Mouse (Mus musculus): ENCODE results near the gene Tuba3b. TPM values are rescaled to one million over a fixed set of nuclear protein-coding genes. Genes with fewer than 3 reads are reported as not detected.

The Tuba3b gene
- polyA plus RNA-seq (2015; fragmentation: Nextera tagmentation; extraction: Ambion mirVana), result 0.06 TPM in 1 of 2 replicates, not detected in the other

DNA sequence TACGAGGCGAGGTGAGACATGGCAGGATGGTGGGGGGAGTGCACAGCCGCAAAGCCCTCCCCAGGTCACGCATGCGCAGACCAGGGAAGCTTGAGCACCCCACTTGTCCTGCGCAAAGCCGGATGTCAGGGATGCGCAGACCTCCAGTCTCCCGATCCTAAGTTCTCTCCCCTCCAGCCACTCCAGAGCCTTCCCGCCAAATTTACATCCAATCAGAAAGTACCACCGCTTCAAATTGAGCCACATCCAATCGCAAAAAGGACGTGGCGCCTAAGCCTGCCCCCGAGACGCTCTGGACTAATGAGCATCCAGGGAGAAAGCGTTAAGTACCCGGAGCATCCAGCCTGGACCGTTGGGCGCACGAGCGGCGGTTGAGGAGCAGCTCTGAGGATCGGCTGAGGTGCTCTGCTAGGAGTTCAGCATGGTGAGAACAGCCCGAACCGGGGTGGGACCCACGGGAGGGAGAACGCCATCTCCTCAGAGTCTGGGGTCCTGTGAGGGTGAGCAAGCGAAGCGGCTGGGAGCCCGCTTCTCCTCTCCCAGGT is at the start of gene Tuba3b:
Tuba3b (plus strand) TSS at position 92 of the 545 bp plus-strand sequence.
- H3K36me3 ChIP-seq (replicated peaks), result no peaks in the 10 kb centered on the region
- no peaks in the 10 kb centered on the region for H3K27me3 ChIP-seq
- ATAC-seq (ENCODE audit: insufficient read depth), result no peak
- 85% methylated on average over 31 of the region's 31 CpGs for WGBS (ENCODE audit: insufficient replicate concordance)
- H3K9ac ChIP-seq, result no peak within 1 kb of the TSS
- H3K27ac ChIP-seq (replicated peaks), result no peak within 1 kb of the TSS
- 0 out of 2 replicates have a peak within 1 kb of the TSS, but pooled peaks have one; percentile 15 for H3K4me2 ChIP-seq
- no peaks in the 10 kb centered on the region for H3K4me1 ChIP-seq (replicated peaks)
- H3K9me3 ChIP-seq (replicated peaks), result no peaks in the 10 kb centered on the region
- H3K4me3 ChIP-seq (replicated peaks), result no peak within 1 kb of the TSS

DNA sequence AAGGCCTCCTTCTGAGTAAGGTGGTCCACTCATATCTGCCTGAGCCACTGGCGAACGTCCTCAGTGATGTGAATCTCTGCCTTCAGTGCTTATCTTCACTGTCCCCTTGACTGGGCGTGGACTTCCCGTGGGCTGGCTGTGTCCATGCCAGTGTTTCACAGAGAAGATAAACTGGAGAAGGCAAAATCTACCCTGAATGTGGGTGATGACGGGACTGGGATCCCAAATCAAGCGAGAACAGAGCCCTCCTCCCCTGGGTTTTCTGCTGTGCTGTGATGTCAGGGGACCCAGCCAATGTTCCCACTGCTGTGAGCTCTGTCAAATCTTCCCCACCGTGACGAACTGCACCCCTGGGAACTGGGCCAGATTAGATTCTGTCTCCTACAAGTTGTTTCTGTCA is 48.3 kb upstream of the Tuba3b start:
- ATAC-seq (ENCODE audit: insufficient read depth), result no peak
- Histone ChIP-seq H3K36me3 (replicated peaks) (no peaks in the 10 kb centered on the region), H3K27me3 (no peaks in the 10 kb centered on the region), H3K4me2 (no peak overlapping the region), H3K4me1 (replicated peaks) (no peaks in the 10 kb centered on the region), H3K4me3 (replicated peaks) (no peak overlapping the region), H3K9ac (no peak overlapping the region), H3K9me3 (replicated peaks) (no peaks in the 10 kb centered on the region), H3K27ac (replicated peaks) (no peak overlapping the region)
- WGBS (ENCODE audit: insufficient replicate concordance), result 23% methylated on average over 8 of the region's 8 CpGs

DNA sequence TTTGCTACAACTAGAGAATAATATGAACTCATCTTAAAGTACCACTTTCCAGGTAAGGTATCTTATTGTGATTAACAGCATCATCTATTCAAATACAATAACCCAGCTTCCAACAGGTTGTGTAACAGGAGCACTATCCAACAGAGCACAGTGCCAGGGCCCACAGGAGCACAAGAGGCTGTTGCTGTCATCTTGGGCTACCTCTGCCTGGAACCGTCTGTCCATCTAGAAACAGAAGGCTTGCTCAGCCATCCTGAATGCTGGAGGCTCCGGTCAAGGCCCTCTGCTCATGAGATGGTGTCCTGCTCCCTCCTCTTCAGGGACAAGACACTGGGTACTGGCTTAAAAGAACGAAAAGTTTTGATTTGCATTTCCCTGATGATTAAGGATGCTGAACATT is 47.7 kb upstream of the Tuba3b start:
- Histone ChIP-seq H3K27me3 (no peaks in the 10 kb centered on the region), H3K4me1 (replicated peaks) (no peaks in the 10 kb centered on the region)

DNA sequence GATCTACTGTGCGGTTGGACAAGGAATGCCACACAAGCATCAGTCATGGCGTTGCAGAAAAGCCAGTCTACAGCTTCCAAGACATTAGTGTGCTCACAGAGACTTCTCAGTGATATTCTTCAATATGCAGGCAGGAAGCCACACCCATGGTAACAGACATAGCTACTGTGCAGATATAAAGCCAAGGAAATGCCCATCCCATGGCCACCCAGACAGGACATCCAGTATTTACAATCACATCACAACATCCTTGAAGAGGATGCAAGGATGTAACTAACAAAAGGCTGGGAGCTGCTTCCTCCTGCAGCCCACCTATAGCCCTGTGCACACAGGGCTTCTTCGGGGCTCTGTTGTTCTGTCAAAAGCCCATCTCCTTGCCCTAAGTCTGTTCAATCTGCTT is 46.9 kb upstream of the Tuba3b start:
- H3K4me3 ChIP-seq (replicated peaks), result no peak overlapping the region
- no peaks in the 10 kb centered on the region for H3K36me3 ChIP-seq (replicated peaks)
- ATAC-seq (ENCODE audit: insufficient read depth), result no peak
- 64% methylated on average over 3 of the region's 3 CpGs for WGBS (ENCODE audit: insufficient replicate concordance)
- no peaks in the 10 kb centered on the region for H3K4me1 ChIP-seq (replicated peaks)
- H3K27me3 ChIP-seq, result no peaks in the 10 kb centered on the region
- no peak overlapping the region for H3K9ac ChIP-seq
- no peak overlapping the region for H3K27ac ChIP-seq (replicated peaks)
- no peak overlapping the region for H3K4me2 ChIP-seq
- H3K9me3 ChIP-seq (replicated peaks), result no peaks in the 10 kb centered on the region

More for the DNA sequence above, 47.7 kb upstream of the Tuba3b start:
- no peak overlapping the region for H3K4me3 ChIP-seq (replicated peaks)
- no peak for ATAC-seq (ENCODE audit: insufficient read depth)
- no peak overlapping the region for H3K9ac ChIP-seq
- 68% methylated on average over 3 of the region's 3 CpGs for WGBS (ENCODE audit: insufficient replicate concordance)
- no peak overlapping the region for H3K4me2 ChIP-seq
- no peaks in the 10 kb centered on the region for H3K36me3 ChIP-seq (replicated peaks)
- H3K9me3 ChIP-seq (replicated peaks), result no peaks in the 10 kb centered on the region
- no peak overlapping the region for H3K27ac ChIP-seq (replicated peaks)

DNA sequence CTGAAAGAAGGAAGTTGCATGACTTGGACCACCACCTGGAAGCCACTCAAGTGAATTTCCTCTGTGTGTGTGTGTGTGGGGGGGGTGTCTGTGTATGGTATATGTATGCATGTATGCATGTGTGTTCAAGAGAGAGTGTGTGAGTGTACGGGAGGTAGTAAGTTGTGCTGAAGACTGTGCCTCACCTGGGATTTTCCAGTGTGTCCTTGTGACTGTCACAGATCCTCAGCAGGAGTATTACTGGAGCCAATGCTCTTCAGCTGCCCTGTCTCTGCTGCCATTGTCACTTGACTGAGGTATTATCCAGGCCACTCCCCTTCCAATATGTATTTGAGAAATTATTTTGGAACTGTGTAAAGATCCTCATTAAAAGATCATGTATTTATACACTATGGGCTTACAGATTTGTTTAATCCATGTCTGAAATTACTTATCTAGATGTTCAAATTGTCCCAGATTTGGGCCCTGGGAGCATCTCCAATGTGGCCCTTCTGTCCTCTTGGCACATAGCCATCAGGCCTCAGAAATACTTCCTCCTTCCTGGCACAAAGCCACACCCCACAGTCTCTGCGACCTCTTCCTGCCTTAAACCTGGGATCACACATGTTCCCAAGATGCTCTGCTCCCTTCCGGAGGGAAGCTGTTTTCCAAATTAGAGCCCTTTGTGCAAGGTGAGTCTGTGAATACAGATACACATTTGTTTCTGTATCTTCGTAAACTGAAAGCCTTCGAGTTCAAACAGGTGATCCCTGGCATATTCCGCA is 42.1 kb upstream of the Tuba3b start:
- WGBS (ENCODE audit: insufficient replicate concordance), result 61% methylated on average over 6 of the region's 6 CpGs
- ATAC-seq (ENCODE audit: insufficient read depth), result no peak
- no peak overlapping the region for H3K9ac ChIP-seq
- no peak overlapping the region for H3K4me2 ChIP-seq
- H3K9me3 ChIP-seq (replicated peaks), result no peaks in the 10 kb centered on the region
- H3K36me3 ChIP-seq (replicated peaks), result no peaks in the 10 kb centered on the region
- H3K4me1 ChIP-seq (replicated peaks), result no peaks in the 10 kb centered on the region
- H3K27ac ChIP-seq (replicated peaks), result no peak overlapping the region
- H3K4me3 ChIP-seq (replicated peaks), result no peak overlapping the region
- H3K27me3 ChIP-seq, result no peaks in the 10 kb centered on the region

DNA sequence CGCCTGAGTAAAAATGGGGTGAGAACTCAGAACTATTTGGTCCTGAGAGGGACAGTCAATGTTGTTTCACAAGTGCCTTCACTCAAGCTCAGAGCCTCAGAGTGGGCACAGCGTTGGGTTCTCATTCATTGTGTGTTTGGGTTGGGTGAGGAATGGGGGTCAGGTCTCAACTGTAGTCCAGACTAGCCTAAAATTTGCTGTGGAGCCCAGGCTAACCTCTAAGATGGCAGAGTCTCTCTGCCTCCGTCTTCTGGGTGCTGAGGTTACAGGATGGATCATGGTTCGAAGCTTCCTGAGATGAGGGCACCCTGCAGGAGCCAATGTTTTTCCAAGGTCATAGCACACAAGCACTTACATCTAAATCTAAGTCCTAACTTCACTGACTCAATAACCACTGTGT is 38.8 kb upstream of the Tuba3b start:
- no peak overlapping the region for H3K4me3 ChIP-seq (replicated peaks)
- H3K4me1 ChIP-seq (replicated peaks), result 0 out of 2 replicates have a peak, but pooled peaks cover 2% of the 10 kb centered on the region
- no peaks in the 10 kb centered on the region for H3K36me3 ChIP-seq (replicated peaks)
- no peaks in the 10 kb centered on the region for H3K9me3 ChIP-seq (replicated peaks)
- H3K9ac ChIP-seq, result no peak overlapping the region
- H3K4me2 ChIP-seq, result no peak overlapping the region
- no peak overlapping the region for H3K27ac ChIP-seq (replicated peaks)
- WGBS (ENCODE audit: insufficient replicate concordance), result 67% methylated on average over 4 of the region's 4 CpGs
- ATAC-seq (ENCODE audit: insufficient read depth), result no peak
- no peaks in the 10 kb centered on the region for H3K27me3 ChIP-seq

DNA sequence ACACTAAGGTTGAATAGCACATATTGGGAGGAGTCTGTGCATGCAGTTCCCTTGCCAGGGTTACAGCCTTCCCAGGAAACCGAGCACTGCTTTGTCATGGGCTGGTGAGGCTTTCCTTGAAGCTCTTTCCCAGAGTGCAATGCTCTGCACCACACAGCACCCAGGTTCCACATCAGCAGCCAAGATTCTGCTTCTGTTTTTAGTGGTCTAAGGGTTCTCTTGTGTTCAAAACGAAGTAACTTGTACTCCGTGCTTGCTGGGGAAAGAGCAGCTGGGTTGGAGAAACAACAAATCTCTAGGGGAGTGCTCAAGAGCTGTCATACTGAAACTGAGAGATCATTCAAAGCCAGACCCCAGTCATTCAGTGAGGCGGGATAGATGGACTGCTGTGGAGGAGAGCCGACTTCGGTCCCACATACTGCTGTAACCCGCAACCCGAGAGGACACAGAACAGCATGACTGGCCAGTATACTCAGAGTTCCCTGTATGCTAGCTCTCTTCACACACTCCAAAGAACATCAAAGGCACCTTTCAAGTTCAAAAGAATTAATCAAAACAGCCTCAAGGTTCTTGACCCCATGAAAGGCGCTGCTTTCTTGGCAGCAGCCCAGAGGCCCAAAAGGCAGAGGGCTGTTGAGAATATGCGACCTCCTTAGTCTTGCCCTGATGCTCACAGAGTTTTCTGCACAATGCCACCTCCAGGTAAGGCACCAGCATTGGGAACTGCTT is 36.9 kb upstream of the Tuba3b start:
- Histone ChIP-seq H3K9ac (no peak overlapping the region), H3K36me3 (replicated peaks) (no peaks in the 10 kb centered on the region), H3K9me3 (replicated peaks) (no peaks in the 10 kb centered on the region), H3K27ac (replicated peaks) (no peak overlapping the region), H3K4me1 (replicated peaks) (0 out of 2 replicates have a peak, but pooled peaks cover 2% of the 10 kb centered on the region), H3K27me3 (no peaks in the 10 kb centered on the region), H3K4me3 (replicated peaks) (no peak overlapping the region), H3K4me2 (no peak overlapping the region)
- 60% methylated on average over 10 of the region's 10 CpGs for WGBS (ENCODE audit: insufficient replicate concordance)
- no peak for ATAC-seq (ENCODE audit: insufficient read depth)

DNA sequence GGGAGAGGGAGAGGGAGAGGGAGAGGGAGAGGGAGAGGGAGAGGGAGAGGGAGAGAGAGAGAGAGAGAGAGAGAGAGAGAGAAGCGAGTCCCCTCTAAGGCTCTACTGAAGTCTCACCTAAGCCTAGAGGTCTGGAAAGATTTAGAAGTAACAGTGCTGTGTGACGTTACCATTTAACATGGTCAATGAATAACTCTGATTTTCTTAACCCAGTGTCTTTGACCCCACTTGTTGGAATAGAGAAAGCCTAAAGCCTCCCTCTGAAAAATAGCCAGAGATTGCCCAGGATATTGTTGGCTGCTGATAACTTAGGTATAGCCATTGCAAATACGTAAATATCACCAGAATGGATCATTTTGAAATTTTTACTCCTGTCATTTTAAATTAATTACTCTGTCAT is 35.8 kb upstream of the Tuba3b start:
- no peak overlapping the region for H3K27ac ChIP-seq (replicated peaks)
- no peak overlapping the region for H3K4me3 ChIP-seq (replicated peaks)
- H3K4me1 ChIP-seq (replicated peaks), result 0 out of 2 replicates have a peak, but pooled peaks cover 2% of the 10 kb centered on the region
- WGBS (ENCODE audit: insufficient replicate concordance), result 52% methylated on average over 3 of the region's 3 CpGs
- no peak for ATAC-seq (ENCODE audit: insufficient read depth)
- no peaks in the 10 kb centered on the region for H3K27me3 ChIP-seq
- H3K4me2 ChIP-seq, result no peak overlapping the region
- H3K9ac ChIP-seq, result no peak overlapping the region
- no peaks in the 10 kb centered on the region for H3K9me3 ChIP-seq (replicated peaks)
- H3K36me3 ChIP-seq (replicated peaks), result no peaks in the 10 kb centered on the region

DNA sequence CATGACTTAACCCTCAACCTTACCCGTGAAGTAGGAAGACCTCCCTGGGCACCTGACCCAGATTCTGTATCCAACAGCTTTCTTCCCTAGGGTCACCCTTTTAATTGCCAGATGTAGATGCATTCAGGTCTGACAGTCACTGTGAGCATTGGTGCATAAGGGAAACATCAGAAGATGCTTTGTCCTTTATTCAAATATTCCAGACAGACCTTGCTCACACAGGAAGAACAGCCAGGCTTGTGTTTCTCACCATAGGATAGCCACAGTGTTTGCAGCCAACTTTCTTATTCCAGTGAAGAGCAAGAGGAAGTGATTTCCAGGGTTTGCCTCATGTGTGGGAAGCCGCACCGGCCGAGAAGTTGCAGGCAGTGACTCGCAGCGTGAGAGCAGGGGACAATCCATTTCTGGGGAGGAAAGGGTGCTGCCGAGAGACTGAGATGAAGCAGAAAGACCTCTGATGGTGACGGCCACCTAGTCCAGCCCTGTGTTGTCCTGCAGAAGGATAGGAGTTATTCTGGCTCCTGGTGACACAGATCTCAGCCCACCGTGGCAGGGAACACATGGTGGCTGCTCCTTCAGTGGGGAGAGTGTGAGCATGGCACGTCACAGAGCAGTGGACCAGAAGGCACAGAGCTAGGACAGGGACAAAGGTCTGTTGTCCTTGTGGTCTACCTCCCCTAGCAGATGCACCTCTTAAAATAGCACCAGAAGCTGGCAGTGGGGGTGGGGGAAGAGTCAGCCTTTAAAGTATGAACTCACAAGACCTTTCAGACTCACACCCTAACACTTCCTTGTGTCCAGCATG is 34.0 kb upstream of the Tuba3b start:
- Histone ChIP-seq H3K4me1 (replicated peaks) (0 out of 2 replicates have a peak, but pooled peaks cover 2% of the 10 kb centered on the region), H3K27me3 (no peaks in the 10 kb centered on the region), H3K9me3 (replicated peaks) (no peaks in the 10 kb centered on the region), H3K4me2 (no peak overlapping the region), H3K4me3 (replicated peaks) (no peak overlapping the region), H3K9ac (no peak overlapping the region), H3K27ac (replicated peaks) (no peak overlapping the region), H3K36me3 (replicated peaks) (no peaks in the 10 kb centered on the region)
- WGBS (ENCODE audit: insufficient replicate concordance), result 44% methylated on average over 10 of the region's 10 CpGs
- no peak for ATAC-seq (ENCODE audit: insufficient read depth)

DNA sequence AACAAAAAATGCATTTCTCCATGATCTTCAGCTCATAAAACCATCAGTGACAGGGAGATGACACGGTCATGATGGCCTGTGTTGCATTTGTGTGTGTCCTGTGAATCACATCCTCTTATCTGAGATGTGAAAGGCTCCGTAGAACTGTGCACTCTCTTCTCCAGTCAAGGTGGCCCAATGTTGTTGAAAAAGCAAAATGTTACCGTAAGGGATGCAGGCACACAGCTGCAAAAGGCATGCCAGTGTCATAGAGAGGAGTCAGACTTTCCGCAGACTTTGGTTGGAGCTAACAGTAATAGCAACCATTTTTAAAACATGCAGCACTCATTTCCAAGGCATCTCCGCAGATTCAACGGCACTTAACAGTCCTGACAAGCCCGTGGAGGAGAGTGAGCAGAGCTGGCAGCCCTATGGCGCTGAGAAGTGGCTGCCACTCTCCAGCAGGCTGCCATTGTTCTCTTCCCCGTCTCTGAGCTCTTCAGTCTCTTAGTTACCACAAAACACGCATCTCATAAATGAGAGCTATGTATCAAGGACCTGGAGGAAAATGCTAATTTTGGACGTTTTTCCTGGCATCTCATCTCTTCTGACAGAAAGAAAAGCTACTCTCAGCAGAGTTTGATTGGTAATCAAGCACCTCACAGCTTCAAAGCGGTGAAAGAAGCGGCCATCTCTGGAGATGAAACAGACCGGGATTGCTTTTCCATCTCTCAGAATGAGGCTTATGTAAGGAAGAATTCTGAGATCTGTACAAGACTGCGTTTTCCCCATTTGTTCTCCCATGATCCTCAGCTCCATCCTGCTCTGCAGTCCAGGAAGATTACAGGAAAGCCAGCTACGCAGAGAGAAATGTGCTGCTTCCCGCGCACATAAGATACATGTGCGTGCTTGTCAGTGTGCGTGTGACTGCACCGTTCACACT is 30.2 kb upstream of the Tuba3b start:
- no peak overlapping the region for H3K4me3 ChIP-seq (replicated peaks)
- ATAC-seq (ENCODE audit: insufficient read depth), result no peak
- WGBS (ENCODE audit: insufficient replicate concordance), result 70% methylated on average over 21 of the region's 21 CpGs
- H3K4me1 ChIP-seq (replicated peaks), result 0 out of 2 replicates have a peak, but pooled peaks cover 2% of the 10 kb centered on the region
- H3K9me3 ChIP-seq (replicated peaks), result no peaks in the 10 kb centered on the region
- H3K27me3 ChIP-seq, result no peaks in the 10 kb centered on the region
- H3K9ac ChIP-seq, result no peak overlapping the region
- H3K27ac ChIP-seq (replicated peaks), result no peak overlapping the region
- no peaks in the 10 kb centered on the region for H3K36me3 ChIP-seq (replicated peaks)
- no peak overlapping the region for H3K4me2 ChIP-seq
